Mouse (Mus musculus) limb, embryonic 15.5 days (tissue): ENCODE measurements around the gene Ftl1. TPM values are rescaled to one million over a fixed set of nuclear protein-coding genes. Genes with fewer than 3 reads are reported as not detected.
"Not testable (repeated sequence)": the region's sequence is repeated elsewhere in the genome, so short reads cannot be mapped to it uniquely, and the experiment has no call there.

Experiments used
- ATAC-seq: fragments of 200-750 bp; cut with Nextera tagmentation; 2 replicates; pipeline ENCODE4 v1.8.0; 2017; ENCODE audit warnings: low read depth, moderate TSS enrichment; ENCODE audit not compliant: insufficient number of reproducible peaks, low FRiP score, low TSS enrichment
- H3K27ac ChIP-seq: fragments of 300-500 bp; sonication (generic); 2 replicates; pipeline ENCODE4 v1.5.1; 2015; ENCODE audit warnings: moderate library complexity, mild to moderate bottlenecking, inconsistent platforms
- H3K27me3 ChIP-seq: fragments of 300-500 bp; sonication (generic); 2 replicates; pipeline ENCODE4 v1.6.1; 2015; ENCODE audit warnings: inconsistent platforms
- H3K36me3 ChIP-seq: fragments of 300-500 bp; sonication (generic); 2 replicates; pipeline ENCODE4 v1.6.1; 2015; ENCODE audit warnings: inconsistent platforms
- H3K4me1 ChIP-seq: fragments of 300-500 bp; sonication (generic); 2 replicates; pipeline ENCODE4 v1.6.1; 2015; ENCODE audit warnings: inconsistent platforms
- H3K4me2 ChIP-seq: fragments of 300-500 bp; sonication (generic); 2 replicates; pipeline ENCODE4 v1.6.1; 2015; ENCODE audit warnings: mild to moderate bottlenecking, inconsistent platforms
- H3K4me3 ChIP-seq: fragments of 300-500 bp; sonication (generic); 2 replicates; pipeline ENCODE4 v1.5.1; 2015; ENCODE audit warnings: mild to moderate bottlenecking, inconsistent platforms
- H3K9ac ChIP-seq: fragments of 300-500 bp; sonication (generic); 2 replicates; pipeline ENCODE4 v1.6.1; 2015; ENCODE audit warnings: inconsistent platforms
- H3K9me3 ChIP-seq: fragments of 300-500 bp; sonication (generic); 2 replicates; pipeline ENCODE4 v1.6.1; 2016; ENCODE audit warnings: inconsistent platforms
- WGBS: fragments of 180-500 bp; shearing (Covaris S2); methylation state at CpG from one replicate; pipeline ENCODE4 v1.1.7; 2015; 5-methylcytosine and 5-hydroxymethylcytosine counted together
- polyA plus RNA-seq: library from polyadenylated mRNA; unstranded; fragments of >200 nt; fragmentation: Nextera tagmentation; extraction: Ambion mirVana; gene quantifications from 2 replicates; pipeline ENCODE4 v1.2.1, GENCODE M21; 2015

Ftl1 gene
- polyA plus RNA-seq, 1 experiment from 2014 or later: 4,640 TPM

- WGBS: 10% methylated on average over 38 of the region's 38 CpGs
- Histone ChIP-seq H3K27ac (peak within 1 kb of the TSS; percentile 83), H3K4me2 (peak within 1 kb of the TSS; percentile 66), H3K36me3 (peaks cover 13% of the 10 kb centered on the region), H3K9ac (peak within 1 kb of the TSS; percentile 58), H3K4me3 (peak within 1 kb of the TSS; percentile 47), H3K9me3 (no peaks in the 10 kb centered on the region), H3K4me1 (peaks cover 21% of the 10 kb centered on the region), H3K27me3 (no peaks in the 10 kb centered on the region)
- ATAC-seq: no peak
These were observed 28.9 kb upstream of the Ftl1 start, which contains the start of gene Dhdh for GRCm38 (mm10) chr7:45488293-45489204. Dhdh (minus strand) TSS chr7:45488805.

- no peak overlapping the region for H3K9ac ChIP-seq
- peak; percentile 41; the same call in 1 of the 2 replicates for ATAC-seq
- H3K4me3 ChIP-seq: peak overlapping the region; percentile 47
- H3K4me2 ChIP-seq: peak overlapping the region; percentile 66
- H3K27ac ChIP-seq: peak overlapping the region; percentile 83
- H3K4me1 ChIP-seq: peaks cover 21% of the 10 kb centered on the region
- no peaks in the 10 kb centered on the region for H3K9me3 ChIP-seq
- H3K36me3 ChIP-seq: peaks cover 6% of the 10 kb centered on the region
- 39% methylated on average over 11 of the region's 11 CpGs for WGBS
- no peaks in the 10 kb centered on the region for H3K27me3 ChIP-seq
These were observed 28.2 kb upstream of the Ftl1 start for GRCm38 (mm10) chr7:45487861-45488292.

GRCm38 (mm10) chr7:45486761-45487415, 27.2 kb upstream of the Ftl1 start, which contains the start of gene Gm45808:
Gm45808 (minus strand) TSS chr7:45486811.
- WGBS: 67% methylated on average over 12 of the region's 12 CpGs

GRCm38 (mm10) chr7:45486158-45486557, 26.5 kb upstream of the Ftl1 start:
- Histone ChIP-seq H3K27ac (0 out of 2 replicates have a peak overlapping the region, but pooled peaks have one; percentile 47), H3K27me3 (no peaks in the 10 kb centered on the region), H3K4me1 (peaks cover 19% of the 10 kb centered on the region), H3K36me3 (no peaks in the 10 kb centered on the region), H3K4me3 (no peak overlapping the region), H3K4me2 (no peak overlapping the region), H3K9me3 (no peaks in the 10 kb centered on the region), H3K9ac (no peak overlapping the region)
- ATAC-seq: no peak
- 65% methylated on average over 7 of the region's 7 CpGs for WGBS

More at GRCm38 (mm10) chr7:45486761-45487415, 27.2 kb upstream of the Ftl1 start, which contains the start of gene Gm45808:
- Histone ChIP-seq H3K9ac (no peak within 1 kb of the TSS), H3K4me1 (peaks cover 21% of the 10 kb centered on the region), H3K9me3 (no peaks in the 10 kb centered on the region), H3K4me2 (no peak within 1 kb of the TSS), H3K27me3 (no peaks in the 10 kb centered on the region), H3K27ac (peak within 1 kb of the TSS; percentile 83), H3K36me3 (no peaks in the 10 kb centered on the region), H3K4me3 (no peak within 1 kb of the TSS)
- no peak for ATAC-seq

- not testable (repeated sequence) for H3K4me3 ChIP-seq, H3K27me3 ChIP-seq, H3K4me2 ChIP-seq, ATAC-seq, H3K36me3 ChIP-seq, H3K27ac ChIP-seq, H3K9ac ChIP-seq, H3K9me3 ChIP-seq
- peaks cover 14% of the 10 kb centered on the region for H3K4me1 ChIP-seq
- 91% methylated on average over 5 of the region's 5 CpGs for WGBS
These were observed 25.3 kb upstream of the Ftl1 start for GRCm38 (mm10) chr7:45484985-45485384.

GRCm38 (mm10) chr7:45482166-45482565, 22.5 kb upstream of the Ftl1 start:
- Histone ChIP-seq H3K4me1 (peaks cover 2% of the 10 kb centered on the region; the same call in 1 of the 2 replicates), H3K4me2 (no peak overlapping the region), H3K36me3 (no peaks in the 10 kb centered on the region), H3K4me3 (no peak overlapping the region), H3K9me3 (no peaks in the 10 kb centered on the region), H3K27me3 (no peaks in the 10 kb centered on the region), H3K27ac (no peak overlapping the region), H3K9ac (no peak overlapping the region)
- ATAC-seq: no peak
- 76% methylated on average over 1 of the region's 1 CpGs for WGBS

- 50% methylated on average over 15 of the region's 15 CpGs for WGBS
These were observed 21.8 kb upstream of the Ftl1 start, which contains the start of gene Tulp2 for GRCm38 (mm10) chr7:45481374-45481927. Tulp2 (plus strand) TSS chr7:45481877.

GRCm38 (mm10) chr7:45480310-45480709, 20.6 kb upstream of the Ftl1 start:
- 81% methylated on average over 4 of the region's 4 CpGs for WGBS
- H3K4me2 ChIP-seq, H3K4me1 ChIP-seq, H3K36me3 ChIP-seq, H3K27ac ChIP-seq, H3K4me3 ChIP-seq, H3K27me3 ChIP-seq, ATAC-seq, H3K9me3 ChIP-seq, H3K9ac ChIP-seq: not testable (repeated sequence)

More at GRCm38 (mm10) chr7:45481374-45481927, 21.8 kb upstream of the Ftl1 start, which contains the start of gene Tulp2:
- Histone ChIP-seq H3K9me3 (no peaks in the 10 kb centered on the region), H3K4me3 (no peak within 1 kb of the TSS), H3K27ac (no peak within 1 kb of the TSS), H3K4me2 (no peak within 1 kb of the TSS), H3K27me3 (no peaks in the 10 kb centered on the region), H3K9ac (no peak within 1 kb of the TSS), H3K4me1 (no peaks in the 10 kb centered on the region), H3K36me3 (no peaks in the 10 kb centered on the region)
- ATAC-seq: no peak

- Histone ChIP-seq H3K27ac (no peak overlapping the region), H3K9me3 (no peaks in the 10 kb centered on the region), H3K9ac (no peak overlapping the region), H3K27me3 (no peaks in the 10 kb centered on the region), H3K4me1 (no peaks in the 10 kb centered on the region), H3K36me3 (no peaks in the 10 kb centered on the region), H3K4me3 (no peak overlapping the region), H3K4me2 (no peak overlapping the region)
- ATAC-seq: no peak
- 92% methylated on average over 7 of the region's 7 CpGs for WGBS
These were observed 19.1 kb upstream of the Ftl1 start for GRCm38 (mm10) chr7:45478774-45479173.

GRCm38 (mm10) chr7:45477003-45477402, 17.3 kb upstream of the Ftl1 start:
- H3K9me3 ChIP-seq: no peaks in the 10 kb centered on the region
- no peak for ATAC-seq
- H3K4me1 ChIP-seq: no peaks in the 10 kb centered on the region
- H3K9ac ChIP-seq: no peak overlapping the region
- H3K36me3 ChIP-seq: no peaks in the 10 kb centered on the region
- H3K4me2 ChIP-seq: no peak overlapping the region
- no peaks in the 10 kb centered on the region for H3K27me3 ChIP-seq
- 9% methylated on average over 3 of the region's 3 CpGs for WGBS
- H3K27ac ChIP-seq: no peak overlapping the region
- H3K4me3 ChIP-seq: no peak overlapping the region

- no peaks in the 10 kb centered on the region for H3K36me3 ChIP-seq
- ATAC-seq: no peak
- H3K9me3 ChIP-seq: no peaks in the 10 kb centered on the region
- no peak overlapping the region for H3K27ac ChIP-seq
- H3K9ac ChIP-seq: no peak overlapping the region
- no peaks in the 10 kb centered on the region for H3K4me1 ChIP-seq
- WGBS: 48% methylated on average over 1 of the region's 1 CpGs
- H3K4me2 ChIP-seq: no peak overlapping the region
- no peaks in the 10 kb centered on the region for H3K27me3 ChIP-seq
- no peak overlapping the region for H3K4me3 ChIP-seq
These were observed 16.8 kb upstream of the Ftl1 start for GRCm38 (mm10) chr7:45476453-45476852.
